Mouse (Mus musculus) frontal cortex, postnatal 36 days (tissue): ENCODE results near the gene Tppp2.
"Not testable (repeated sequence)": the region's sequence is repeated elsewhere in the genome, so short reads cannot be mapped to it uniquely, and the experiment has no call there.

Experiments used
- DNase-seq, 2 experiments: peaks; one replicate each; pipeline ENCODE4 v3.0.0; 2022; ENCODE audit warnings: low spot score in 2 of 2

Gene Tppp2

GRCm38 (mm10) chr14:51912391-51913061 is 5.7 kb upstream of the Tppp2 start:
- DNase-seq, result no peak

- DNase-seq, result peak; percentile 44 to 58
These were observed 4.9 kb upstream of the Tppp2 start for GRCm38 (mm10) chr14:51913062-51913959.

GRCm38 (mm10) chr14:51913960-51914762 is 4.1 kb upstream of the Tppp2 start, which contains the start of gene Ndrg2:
Gene Ndrg2 (minus strand): TSS chr14:51914158.
- peak; percentile 68 to 71 for DNase-seq

- no peak for DNase-seq
These were observed 3.2 kb upstream of the Tppp2 start for GRCm38 (mm10) chr14:51915030-51915429.

GRCm38 (mm10) chr14:51916539-51916938 is 1.7 kb upstream of the Tppp2 start:
- no peak for DNase-seq

GRCm38 (mm10) chr14:51918966-51919365 is 741 bp downstream of the Tppp2 start:
- no peak for DNase-seq

- DNase-seq, result peak; percentile 52 to 62
These were observed 3.7 kb downstream of the Tppp2 start for GRCm38 (mm10) chr14:51921759-51922570.

GRCm38 (mm10) chr14:51922571-51922865 is 4.3 kb downstream of the Tppp2 start, which contains the start of gene Rnase13:
Gene Rnase13 (minus strand): TSS chr14:51922773.
- DNase-seq, result no peak

GRCm38 (mm10) chr14:51922910-51923309 is 4.7 kb downstream of the Tppp2 start:
- DNase-seq, result no peak

GRCm38 (mm10) chr14:51923492-51923891 is 5.3 kb downstream of the Tppp2 start:
- no peak for DNase-seq

GRCm38 (mm10) chr14:51926930-51927329 is 8.7 kb downstream of the Tppp2 start:
- DNase-seq, result not testable (repeated sequence)

GRCm38 (mm10) chr14:51929309-51929943 is 11.2 kb downstream of the Tppp2 start:
- DNase-seq, result peak; percentile 70 to 73

- DNase-seq, result no peak
These were observed 11.7 kb downstream of the Tppp2 start for GRCm38 (mm10) chr14:51929968-51930367.

GRCm38 (mm10) chr14:51930824-51931223 is 12.6 kb downstream of the Tppp2 start:
- peak; percentile 57 to 74 for DNase-seq

- no peak for DNase-seq
These were observed 14.1 kb downstream of the Tppp2 start for GRCm38 (mm10) chr14:51932092-51933020.

- no peak for DNase-seq
These were observed 20.8 kb downstream of the Tppp2 start for GRCm38 (mm10) chr14:51939005-51939404.

GRCm38 (mm10) chr14:51940944-51941560 is 22.8 kb downstream of the Tppp2 start:
- DNase-seq, result no peak

- no peak for DNase-seq
These were observed 23.4 kb downstream of the Tppp2 start for GRCm38 (mm10) chr14:51941577-51941976.

GRCm38 (mm10) chr14:51942236-51942635 is 24.0 kb downstream of the Tppp2 start:
- no peak for DNase-seq
